Mouse (Mus musculus): Measurements from ENCODE around the gene Tedc2.

GRCm38 (mm10) chr17:24248641-24249040 is 28.0 kb upstream of the Tedc2 start:
- TF ChIP-seq CTCF (IDR thresholded peaks at IDR 0.05; ENCODE audit: insufficient read depth, low read length) (no peak), POLR2A (IDR thresholded peaks at IDR 0.05; ENCODE audit: borderline replicate concordance, extremely low read depth, low read depth, low read length) (no peak)
